Mouse (Mus musculus) mouse trophoblast stem cell (cell line): ENCODE measurements at regions not wholly inside any gene's neighbourhood (a gene's known extent, or its start where the extent isn't known, plus 50 kb on each side); places are given as distances from the start of the nearest gene placed in this dataset.
"Not testable (repeated sequence)": the region's sequence is repeated elsewhere in the genome, so short reads cannot be mapped to it uniquely, and the experiment has no call there.

Source experiments
- in situ Hi-C, 2 experiments: fragments of 300-500 bp; cut with MseI, MboI; formaldehyde crosslinking; loops; 2 replicates in 1 of 2; 3 replicates in 1 of 2; pipeline ENCODE4 v1.15.1; 2025

DNA sequence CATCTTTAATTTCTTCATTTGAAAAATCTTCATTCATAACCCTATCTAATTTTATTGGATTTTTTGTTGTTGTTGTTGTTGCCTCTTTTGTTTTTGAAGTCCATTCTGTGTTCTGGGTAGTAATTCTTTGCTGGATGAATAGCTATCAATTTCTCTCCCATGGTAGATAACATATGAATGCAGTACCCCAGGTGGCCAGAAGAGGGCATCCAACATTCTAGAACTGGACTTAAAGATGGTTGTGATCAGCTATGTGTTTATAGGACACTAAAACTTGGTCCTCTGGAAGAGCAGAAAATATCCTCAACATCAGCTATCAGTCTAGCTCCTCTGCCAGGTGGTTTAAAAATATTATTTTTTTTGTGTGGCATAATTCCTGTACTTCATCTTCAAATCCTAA, 73.0 kb downstream of the Prl2c3 start:
- in situ Hi-C loops, result not testable (repeated sequence)

DNA sequence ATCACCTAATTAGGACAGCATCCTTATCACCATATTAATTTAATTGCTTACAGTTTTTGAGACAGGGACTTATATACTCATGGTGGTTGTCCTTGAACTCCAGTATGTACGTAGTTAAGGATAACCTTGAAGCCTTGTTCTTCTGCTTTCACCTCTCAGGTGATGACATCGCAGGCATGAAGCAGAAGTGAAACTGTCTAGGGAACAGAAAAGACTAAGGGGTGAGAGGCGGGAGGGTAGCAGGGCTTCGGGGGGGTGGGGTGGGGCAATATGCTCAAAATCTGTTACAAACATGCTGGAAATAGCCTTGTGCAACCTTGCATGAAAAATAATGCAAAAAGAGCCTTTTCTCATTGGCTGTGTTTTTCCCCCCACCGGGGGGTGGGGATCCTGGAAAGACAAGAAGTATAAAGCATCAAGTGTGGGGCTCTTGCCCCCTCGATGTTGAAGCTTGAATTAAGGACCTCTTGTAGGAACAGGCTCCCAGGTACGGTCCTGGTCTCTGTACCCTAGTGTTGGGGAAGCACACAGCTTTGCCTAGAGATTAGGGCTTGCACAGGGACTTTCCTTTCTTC, 81.8 kb downstream of the Prl2c3 start:
- in situ Hi-C loops, result not testable (repeated sequence)

DNA sequence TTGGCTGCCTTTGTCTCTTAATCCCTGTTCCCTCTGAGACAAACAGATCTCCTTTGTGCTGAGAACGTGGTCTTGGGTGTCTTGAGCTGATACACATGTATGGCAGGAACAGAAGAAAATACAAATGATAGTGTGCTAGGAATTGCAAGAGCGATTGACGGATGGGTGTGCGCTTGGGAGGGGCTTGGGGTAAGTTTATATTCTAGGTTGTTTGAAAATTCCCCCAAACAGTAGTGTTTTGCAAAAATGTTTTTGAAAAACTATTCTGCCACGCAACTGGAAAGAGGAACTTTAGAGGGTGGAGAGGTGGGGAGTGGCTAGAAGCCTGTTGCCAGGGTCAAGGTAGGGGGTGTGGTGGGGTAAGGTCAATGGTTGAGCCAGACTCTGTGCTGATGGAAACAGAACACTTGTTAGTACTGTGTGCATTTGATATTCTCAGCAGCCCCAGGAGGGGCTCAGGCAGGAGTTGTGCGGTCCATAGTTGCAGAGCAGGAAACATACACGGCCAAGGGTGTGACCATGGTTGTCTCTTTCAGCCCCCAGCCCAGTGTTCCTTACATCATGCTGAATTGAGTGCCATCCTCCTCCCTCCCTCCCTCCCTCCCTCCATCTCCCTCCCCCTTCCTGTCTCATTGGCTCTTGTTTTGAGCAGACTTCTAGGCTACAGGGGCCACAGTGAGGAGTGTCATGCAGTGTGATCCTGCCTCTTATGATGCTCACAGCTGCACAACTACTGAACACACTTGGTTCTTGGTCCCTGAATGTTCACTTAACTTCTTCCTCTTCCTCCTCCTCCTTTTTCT, 88.2 kb downstream of the Prl2c3 start:
- in situ Hi-C loops, result no loop called here

DNA sequence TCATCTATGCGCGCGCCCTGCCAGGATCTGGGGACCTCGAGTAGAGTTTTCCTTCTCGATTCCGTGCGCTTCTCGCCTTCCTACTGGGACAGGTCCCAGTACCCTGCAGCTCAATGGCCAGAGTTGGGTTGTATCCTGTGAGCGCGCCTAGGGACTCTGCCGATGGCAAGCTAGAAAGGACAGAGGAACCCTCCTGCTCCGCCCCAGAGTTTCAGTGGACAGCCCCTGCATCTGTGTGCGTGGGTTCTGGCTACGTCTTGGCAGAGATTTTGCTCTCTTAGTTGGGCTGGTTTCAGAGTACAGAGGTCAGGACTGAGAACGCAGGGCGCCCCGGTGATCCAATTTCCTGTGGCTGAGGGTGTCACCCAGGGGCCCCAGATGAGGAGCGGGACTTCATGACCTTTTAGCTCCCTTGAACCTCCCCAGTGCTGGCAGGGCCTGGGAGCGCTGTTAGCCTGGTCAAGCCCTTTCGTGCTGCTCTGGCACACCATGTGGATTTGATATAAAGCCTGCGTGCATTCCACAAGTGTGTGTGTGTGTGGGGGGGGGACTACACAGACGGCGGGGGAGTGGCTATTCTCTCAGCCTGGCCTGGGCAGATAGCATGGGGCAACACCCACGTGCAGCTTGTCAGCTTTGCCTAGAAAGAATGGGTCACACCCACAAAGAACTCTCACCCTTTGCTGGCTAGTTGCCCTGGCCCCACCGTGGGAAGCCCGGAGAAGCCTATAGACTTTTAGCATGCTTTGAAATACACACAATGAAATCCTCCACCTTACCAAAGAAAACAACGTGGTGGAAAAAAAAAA, 96.9 kb downstream of the Prl2c3 start:
- in situ Hi-C loops, result not testable (repeated sequence)

DNA sequence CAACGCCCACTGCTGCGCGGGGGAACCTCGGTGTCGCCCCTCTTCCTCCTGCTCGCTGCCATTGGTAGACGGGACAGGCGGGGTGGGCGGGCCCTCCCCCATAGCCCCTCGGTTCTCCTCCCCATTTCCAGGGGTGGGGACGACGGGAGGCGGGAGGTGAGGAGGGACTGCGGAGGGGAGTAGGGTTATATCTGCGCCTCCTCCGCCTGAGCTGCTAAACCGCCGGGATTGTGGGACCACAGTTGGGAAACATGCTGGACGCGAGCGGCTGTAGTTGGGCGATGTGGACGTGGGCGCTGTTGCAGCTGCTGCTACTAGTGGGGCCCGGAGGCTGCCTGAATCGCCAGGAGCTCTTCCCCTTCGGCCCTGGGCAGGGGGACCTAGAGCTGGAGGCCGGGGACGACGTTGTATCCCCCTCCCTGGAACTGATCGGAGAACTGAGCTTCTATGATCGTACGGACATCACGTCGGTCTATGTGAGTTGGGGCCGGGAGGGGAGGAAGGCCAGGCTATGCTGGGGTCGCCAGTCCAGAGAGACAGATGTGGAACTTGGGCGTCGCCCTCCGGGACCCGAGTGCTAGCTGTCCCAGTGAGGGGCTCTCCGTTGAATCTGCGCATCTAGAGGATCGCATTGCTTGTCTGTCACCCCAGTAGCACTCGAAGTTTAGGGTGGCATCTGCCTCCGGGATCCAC, 97.6 kb downstream of the Prl2c3 start:
- in situ Hi-C loops, result not testable (repeated sequence)

DNA sequence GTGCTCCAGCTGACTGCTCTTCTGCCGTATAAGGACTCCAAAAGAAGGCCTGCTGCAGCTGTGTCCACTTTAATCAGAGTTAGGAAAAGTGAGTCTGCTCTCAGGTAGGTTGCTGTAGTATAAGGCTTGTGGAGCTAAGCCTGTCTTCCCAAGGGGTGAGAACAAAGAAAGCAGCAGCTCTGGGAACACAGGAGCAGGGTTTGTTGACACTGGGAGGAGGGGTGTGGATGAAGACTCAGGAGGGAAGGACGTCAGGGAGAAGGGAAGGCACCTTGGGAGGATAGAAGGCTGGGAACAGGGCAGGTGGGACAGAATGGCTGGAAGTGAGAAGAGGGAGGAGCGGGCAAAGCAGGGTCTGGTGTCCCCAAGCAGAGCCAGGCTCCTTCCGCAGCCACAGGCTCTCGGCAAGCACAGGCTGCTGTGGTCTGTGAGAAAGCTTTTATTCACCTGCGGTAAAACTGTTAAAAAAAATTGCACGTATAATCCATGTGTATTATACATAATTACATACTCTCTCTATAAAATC, 106.2 kb downstream of the Prl2c3 start:
- in situ Hi-C loops, result loop anchor here in 1 of 2 experiments (25.0 kb wide), 1 partner anchor 206 kb away; no protein-coding TSS in a partner anchor

DNA sequence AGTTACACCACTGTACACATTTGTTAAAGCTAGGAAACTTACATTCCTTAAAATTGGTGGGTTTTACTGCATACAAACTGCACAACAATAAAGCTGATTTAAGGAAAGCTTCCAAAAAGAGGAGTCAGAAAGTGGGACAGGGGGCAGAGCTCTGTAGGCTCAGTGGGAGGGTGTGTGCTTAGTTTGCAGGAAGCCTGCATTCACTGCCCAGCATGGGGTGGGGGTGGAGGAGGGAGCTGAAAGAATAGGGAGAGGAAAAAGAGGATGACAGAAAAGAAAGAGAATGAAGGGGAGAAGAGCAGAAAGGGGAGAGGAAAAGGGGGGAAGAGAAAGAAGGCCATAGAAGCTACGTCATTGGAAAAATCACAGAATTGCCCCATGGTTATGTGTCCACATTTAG, 111.1 kb downstream of the Prl2c3 start:
- in situ Hi-C loops, result loop anchor here in 1 of 2 experiments (25.0 kb wide), 1 partner anchor 201 kb away; no protein-coding TSS in a partner anchor

DNA sequence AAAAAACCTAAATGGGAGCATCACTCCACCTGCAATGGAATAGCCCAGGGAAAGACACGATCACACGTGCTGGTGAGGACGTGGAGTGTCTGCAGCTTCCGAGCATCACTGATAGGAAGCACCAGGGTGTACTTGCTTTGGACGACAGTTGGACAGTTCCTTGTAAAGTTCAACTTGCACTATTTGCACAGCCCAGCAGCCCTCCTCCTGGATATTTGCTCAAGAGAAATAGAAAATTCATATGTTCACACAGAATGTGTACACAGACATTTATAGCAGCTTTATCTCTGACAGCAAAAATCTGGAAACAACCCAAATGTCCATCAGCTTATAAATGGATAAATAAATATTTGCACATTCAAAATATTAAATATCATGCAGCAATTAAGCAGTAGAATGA, 111.7 kb downstream of the Prl2c3 start:
- in situ Hi-C loops, result loop anchor here in 1 of 2 experiments (25.0 kb wide), 1 partner anchor 201 kb away; no protein-coding TSS in a partner anchor

DNA sequence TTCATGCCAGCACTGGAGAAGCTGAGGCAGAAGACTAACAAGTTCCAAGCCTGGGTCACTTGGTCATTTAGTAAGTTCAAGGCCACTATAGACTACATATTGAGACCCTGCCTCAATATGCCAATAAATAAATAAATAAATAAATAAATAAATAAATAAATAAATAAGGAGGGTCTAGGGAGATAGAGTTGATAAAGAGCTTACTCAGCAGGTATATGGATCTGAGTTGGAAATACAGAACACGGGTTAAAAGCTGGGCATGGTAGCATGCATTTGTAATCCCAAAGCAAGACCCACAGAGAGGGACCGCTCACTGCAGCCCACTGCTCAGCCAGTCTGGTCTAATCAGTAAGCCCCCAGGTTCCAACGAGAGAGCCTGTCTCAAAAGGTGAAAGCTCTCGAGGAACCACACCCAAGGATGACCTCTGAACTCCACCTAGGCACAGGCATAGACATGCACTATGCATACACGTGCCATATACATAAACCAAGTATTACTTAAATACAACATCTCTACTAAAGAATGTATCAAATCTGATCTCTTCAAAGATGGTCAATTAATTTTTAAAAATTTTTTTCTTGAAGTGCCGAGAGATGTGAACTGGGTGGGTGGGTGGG, 115.4 kb downstream of the Ero1lb start:
- in situ Hi-C loops, result loop anchor here in 1 of 2 experiments (25.0 kb wide), 1 partner anchor 194 kb away; no protein-coding TSS in a partner anchor

DNA sequence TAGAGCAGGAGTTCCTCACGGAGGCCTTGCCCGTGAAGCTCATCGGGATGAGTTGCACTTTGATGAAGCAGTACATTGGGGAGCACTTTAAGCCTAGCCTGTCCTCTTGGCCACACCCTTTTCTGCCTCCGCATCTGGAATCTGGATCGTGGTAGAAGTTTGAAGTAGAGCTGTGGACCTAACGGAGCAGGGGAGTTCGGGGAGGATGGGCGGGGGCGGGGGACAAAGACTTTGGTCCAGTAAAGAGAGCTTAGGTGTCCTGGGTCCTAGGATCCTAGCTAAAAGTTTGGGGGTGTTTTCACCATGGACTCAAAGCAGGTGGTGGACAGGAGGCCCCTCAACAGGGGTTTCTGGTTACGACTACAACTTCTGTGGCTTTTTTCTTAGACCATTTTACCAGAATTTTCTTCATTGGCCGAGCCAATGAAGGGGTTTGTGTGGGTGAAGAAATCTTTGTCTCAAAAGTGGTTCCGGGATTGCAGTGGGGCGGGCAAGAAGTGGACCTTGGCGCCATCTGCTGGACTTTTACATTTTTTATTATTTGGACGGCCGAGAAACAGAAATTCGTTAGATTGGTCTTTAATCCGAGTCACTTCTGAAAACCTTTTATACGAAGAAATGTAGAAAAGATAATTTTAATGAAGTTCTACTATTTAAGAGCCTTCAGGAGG, 114.7 kb downstream of the Ero1lb start:
- in situ Hi-C loops, result loop anchor here in 1 of 2 experiments (25.0 kb wide), 1 partner anchor 193 kb away; no protein-coding TSS in a partner anchor

DNA sequence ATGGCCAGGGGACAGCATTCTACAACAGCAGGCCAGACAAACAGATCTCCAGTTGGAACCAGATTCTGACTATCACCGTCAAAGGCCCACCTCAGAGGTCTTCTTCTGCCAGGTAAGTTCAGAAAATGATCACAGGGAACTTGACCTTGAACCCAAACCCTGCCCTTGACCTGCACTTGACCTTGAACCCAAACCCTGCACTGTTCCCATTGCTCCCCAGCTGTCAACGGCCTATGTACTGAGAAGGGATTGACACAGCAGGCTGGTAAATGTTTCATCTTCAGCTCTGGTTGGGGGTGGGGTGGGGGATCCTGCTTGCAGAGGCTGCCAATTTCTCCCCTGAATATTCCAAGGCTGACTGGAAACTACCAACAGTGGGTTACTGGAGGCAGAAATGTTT, 111.7 kb downstream of the Ero1lb start:
- in situ Hi-C loops, result loop anchor here (5.0 to 25.0 kb wide), 3 partner anchors 190 to 737 kb away; no protein-coding TSS in a partner anchor

DNA sequence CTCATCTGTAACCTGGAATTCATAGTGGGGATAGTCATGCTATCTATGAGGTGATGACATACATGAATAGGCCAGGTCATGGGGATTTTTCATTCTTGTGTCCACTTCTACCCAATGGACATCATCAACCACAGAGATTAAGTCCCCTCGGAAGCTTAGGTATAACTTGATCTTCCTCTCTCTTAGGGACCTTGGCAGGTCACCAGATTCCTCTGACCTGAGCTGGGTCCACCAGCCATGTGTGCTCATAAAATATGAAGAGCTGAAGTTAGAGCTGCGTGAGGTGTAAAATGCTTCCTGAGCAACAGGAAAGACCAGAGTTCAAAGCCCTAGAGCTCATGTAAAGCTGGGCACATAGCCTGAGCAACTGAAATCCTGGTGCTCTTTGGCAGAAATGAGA, 105.3 kb downstream of the Ero1lb start:
- in situ Hi-C loops, result loop anchor here in 1 of 2 experiments (10.0 kb wide), 1 partner anchor 744 kb away; no protein-coding TSS in a partner anchor

DNA sequence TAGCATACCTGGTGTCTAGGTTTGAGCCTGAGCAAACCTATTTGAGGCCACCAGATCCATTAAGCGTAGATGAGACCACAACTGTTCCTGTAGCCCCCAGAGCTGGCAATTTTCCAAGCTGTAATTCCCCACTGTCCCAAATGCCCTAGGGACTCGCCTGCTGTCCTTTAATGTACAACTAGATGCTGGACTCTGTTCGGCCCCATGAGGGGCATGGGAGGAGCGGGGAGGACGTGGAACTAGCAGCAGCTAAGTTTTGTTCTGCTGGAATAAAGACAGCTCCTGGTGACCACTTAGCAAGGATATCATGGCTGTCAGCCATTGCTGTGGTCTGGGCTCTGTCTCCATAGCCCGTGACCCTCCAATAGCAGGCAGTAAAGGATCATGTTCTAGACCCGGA, 103.1 kb downstream of the Ero1lb start:
- in situ Hi-C loops, result not testable (repeated sequence)

DNA sequence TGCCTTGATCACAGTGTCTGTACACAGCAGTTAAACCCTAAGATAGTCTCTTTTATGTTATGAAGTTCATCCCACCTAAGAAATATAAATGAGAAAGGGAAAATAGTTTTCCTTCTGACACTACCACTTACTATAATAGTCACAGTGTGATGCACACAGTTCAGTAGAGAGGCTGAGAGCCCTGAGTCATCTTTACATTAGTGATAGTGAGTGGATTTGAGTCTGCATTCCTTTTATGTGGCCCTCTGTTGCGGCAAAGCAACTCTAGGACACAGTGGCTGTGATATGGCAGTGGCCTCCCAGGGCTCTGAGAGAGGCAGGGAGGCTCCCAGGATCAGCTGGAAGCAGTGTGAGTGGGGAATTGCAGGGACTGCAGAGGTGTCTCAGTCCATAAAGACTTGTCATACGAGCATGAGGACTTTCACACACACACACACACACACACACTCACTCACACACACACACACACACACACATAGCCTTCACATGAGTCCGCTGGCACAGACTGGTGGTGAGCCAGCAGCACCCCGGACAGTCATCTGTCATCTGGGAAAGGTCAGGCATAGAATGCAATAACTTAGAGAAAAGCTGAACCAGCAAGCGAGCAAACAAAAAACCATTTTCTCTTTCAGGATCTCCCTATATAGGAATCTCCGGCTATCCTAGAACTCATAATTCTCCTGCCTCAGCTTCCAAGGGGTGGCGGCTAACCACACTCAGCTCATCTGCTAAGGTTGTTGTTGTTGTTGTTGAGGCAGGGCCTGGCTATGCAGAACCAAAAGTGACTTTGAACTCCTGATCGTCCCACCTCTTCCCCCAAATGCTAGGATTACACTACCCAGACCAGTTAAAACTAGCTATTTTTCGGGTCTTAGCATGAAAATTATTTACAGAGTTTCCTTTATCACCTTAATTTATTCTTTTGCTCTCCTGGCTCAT, 102.3 kb downstream of the Ero1lb start:
- in situ Hi-C loops, result not testable (repeated sequence)

DNA sequence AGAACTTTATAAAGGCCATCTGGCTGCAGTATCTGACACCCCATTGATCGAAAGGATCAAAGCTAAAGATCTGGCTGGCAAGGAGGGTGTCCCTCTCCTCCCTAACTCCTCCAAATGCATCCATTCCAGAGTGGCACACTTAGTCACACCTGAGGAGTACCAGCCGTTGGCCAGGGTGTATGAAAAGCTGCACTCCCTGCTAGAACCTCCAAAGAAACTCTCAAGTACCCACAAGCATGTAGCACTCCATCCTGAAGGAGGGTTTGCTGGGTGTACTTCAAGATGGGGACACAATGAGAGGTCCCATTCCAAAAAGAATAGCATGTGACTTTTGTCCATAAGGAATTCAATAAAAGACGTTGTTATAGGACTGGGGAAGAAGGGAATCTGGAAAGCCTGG, 100.4 kb downstream of the Ero1lb start:
- in situ Hi-C loops, result not testable (repeated sequence)
